Mouse (Mus musculus) kidney, adult 2 months (tissue): ENCODE data around the gene Ms4a1.

Experiments
- CTCF ChIP-seq: fragments of 200-500 bp; conservative IDR thresholded peaks from 2 replicates; pipeline ENCODE4 v1.5.1; 2011; ENCODE audit warnings: low read depth, mild to moderate bottlenecking, control low read depth, low read length, moderate library complexity, mixed read lengths; ENCODE audit not compliant: insufficient read depth, insufficient read length
- POLR2A ChIP-seq: fragments of 200-500 bp; IDR thresholded peaks from one replicate; pipeline ENCODE4 v1.6.1; 2011; ENCODE audit warnings: low read depth, low read length, control low read depth

- no peak for TF ChIP-seq POLR2A
- TF ChIP-seq CTCF: no peak
Measured at GRCm38 (mm10) chr19:11298939-11299338, 32.9 kb upstream of the Ms4a1 start.
